Mouse (Mus musculus): Measurements from ENCODE around the gene Nwd1.

Nwd1 gene

GRCm38 (mm10) chr8:72765696-72766095, 119.2 kb downstream of the Nwd1 start:
- DNase-seq (ENCODE audit: low spot score), result no peak

GRCm38 (mm10) chr8:72766777-72767176, 120.3 kb downstream of the Nwd1 start:
- no peak for DNase-seq (ENCODE audit: low spot score)
